Mouse (Mus musculus) myocyte (in vitro differentiated cells): Measurements from ENCODE around the gene Itpr2. TPM values are rescaled to one million over a fixed set of nuclear protein-coding genes. Genes with fewer than 3 reads are reported as not detected.

Experiments
- H3K27me3 ChIP-seq: one replicate; pipeline ENCODE4 v1.6.1; 2011; ENCODE audit not compliant: control insufficient read depth, insufficient read depth, insufficient read length
- H3K36me3 ChIP-seq: one replicate; pipeline ENCODE4 v1.6.1; 2011; ENCODE audit not compliant: control insufficient read depth, insufficient read depth
- H3K4me2 ChIP-seq: one replicate; pipeline ENCODE4 v1.6.1; 2011; ENCODE audit warnings: low read depth, control low read depth
- H3K4me3 ChIP-seq: one replicate; pipeline ENCODE4 v1.5.1; 2011; ENCODE audit warnings: mild to moderate bottlenecking, control low read depth, moderate library complexity
- H3K79me2 ChIP-seq: one replicate; pipeline ENCODE4 v1.6.1; 2011; ENCODE audit not compliant: control insufficient read depth, insufficient read depth
- H3ac ChIP-seq: one replicate; pipeline ENCODE4 v1.6.1; 2011; ENCODE audit not compliant: control insufficient read depth, insufficient read length
- CEBPB ChIP-seq: IDR thresholded peaks from 2 replicates; pipeline ENCODE4 v1.6.1; 2011; ENCODE audit warnings: mild to moderate bottlenecking, moderate library complexity; ENCODE audit not compliant: poor library complexity, insufficient read depth, severe bottlenecking
- E2F4 ChIP-seq: IDR thresholded peaks from one replicate; pipeline ENCODE4 v1.6.1; 2011; ENCODE audit warnings: mild to moderate bottlenecking, control low read depth, moderate library complexity; ENCODE audit not compliant: insufficient read depth
- MAX ChIP-seq: IDR thresholded peaks from one replicate; pipeline ENCODE4 v1.6.1; 2011; ENCODE audit warnings: low read depth, mild to moderate bottlenecking, control low read depth
- MYOD1 ChIP-seq, 3 experiments: IDR thresholded peaks; one replicate each; pipeline ENCODE4 v1.6.1; 2011; ENCODE audit warnings: control low read depth in 2 of 3, low read depth in 2 of 3, mild to moderate bottlenecking in 2 of 3, moderate library complexity in 1 of 3; ENCODE audit not compliant: insufficient read length in 2 of 3, control insufficient read depth in 1 of 3
- MYOG ChIP-seq, 3 experiments: IDR thresholded peaks; one replicate each; pipeline ENCODE4 v1.6.1; 2011; ENCODE audit warnings: control low read depth in 2 of 3, low read depth in 2 of 3, mild to moderate bottlenecking in 2 of 3; ENCODE audit not compliant: insufficient read length in 2 of 3, control insufficient read depth in 1 of 3, insufficient read depth in 1 of 3
- POLR2A ChIP-seq: IDR thresholded peaks from one replicate; pipeline ENCODE4 v1.6.1; 2011; ENCODE audit warnings: low read depth, mild to moderate bottlenecking, control low read depth, moderate library complexity; ENCODE audit not compliant: insufficient read length
- POLR2AphosphoS2 ChIP-seq: IDR thresholded peaks from one replicate; pipeline ENCODE4 v1.6.1; 2011; ENCODE audit warnings: low read depth, control low read depth; ENCODE audit not compliant: insufficient read length
- REST ChIP-seq: IDR thresholded peaks from one replicate; pipeline ENCODE4 v1.6.1; 2011; ENCODE audit warnings: mild to moderate bottlenecking, control low read depth, moderate library complexity; ENCODE audit not compliant: insufficient read depth, insufficient read length
- SRF ChIP-seq: IDR thresholded peaks from one replicate; pipeline ENCODE4 v1.6.1; 2011; ENCODE audit warnings: low read depth; ENCODE audit not compliant: control insufficient read depth, insufficient read length
- TCF12 ChIP-seq: IDR thresholded peaks from one replicate; pipeline ENCODE4 v1.6.1; 2011; ENCODE audit warnings: mild to moderate bottlenecking, control low read depth; ENCODE audit not compliant: poor library complexity, insufficient read depth, severe bottlenecking
- TCF3 ChIP-seq: IDR thresholded peaks from one replicate; pipeline ENCODE4 v1.6.1; 2011; ENCODE audit warnings: low read depth, control low read depth; ENCODE audit not compliant: insufficient read length
- USF1 ChIP-seq: IDR thresholded peaks from one replicate; pipeline ENCODE4 v1.6.1; 2011; ENCODE audit warnings: low read depth, mild to moderate bottlenecking, control low read depth, moderate library complexity
- polyA plus RNA-seq: library from polyadenylated mRNA; unstranded; fragments of >200 nt; fragmentation: generic; extraction: Trizol; gene quantifications from one replicate; pipeline ENCODE4 v1.2.1, GENCODE M21; 2012; ENCODE audit warnings: missing spikeins

The Itpr2 gene
- polyA plus RNA-seq, 1 experiment = 4.7 TPM

DNA sequence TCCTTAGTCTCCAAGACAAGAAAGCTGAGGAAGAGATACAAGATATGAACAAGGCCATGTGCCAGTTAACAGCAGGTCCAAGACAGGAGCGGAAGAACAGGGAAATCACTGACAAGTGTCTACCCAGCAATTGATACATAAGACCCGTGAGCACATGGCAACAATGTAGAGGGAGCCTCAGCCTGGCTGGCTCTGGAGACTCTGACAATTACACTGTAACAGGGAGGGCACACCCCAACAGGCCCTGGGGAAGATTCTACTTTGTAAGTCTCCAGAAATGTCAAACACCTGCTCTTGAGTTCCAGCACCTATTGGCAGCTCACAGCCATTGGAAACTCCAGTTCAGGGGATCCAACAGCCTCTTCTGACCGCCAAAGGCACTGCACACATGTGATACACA is 3.6 kb downstream of the Itpr2 start:
- H3K36me3 ChIP-seq = no peaks in the 10 kb centered on the region
- no peak for TF ChIP-seq MAX
- TF ChIP-seq POLR2A = no peak
- no peak for TF ChIP-seq REST
- TF ChIP-seq MYOD1 (IDR thresholded peaks at IDR 0.05; ENCODE audit: control insufficient read depth in 1 of 3, insufficient read length in 2 of 3, low read depth in 2 of 3) = no peak
- TF ChIP-seq CEBPB = no peak
- no peak for TF ChIP-seq POLR2AphosphoS2
- TF ChIP-seq TCF3 = no peak
- TF ChIP-seq E2F4 = no peak
- no peak for TF ChIP-seq MYOG (IDR thresholded peaks at IDR 0.05; ENCODE audit: control insufficient read depth in 1 of 3, insufficient read depth in 1 of 3, insufficient read length in 2 of 3, low read depth in 2 of 3)
- TF ChIP-seq USF1 = no peak
- no peak for TF ChIP-seq TCF12
- no peak for TF ChIP-seq SRF
- H3K27me3 ChIP-seq = no peaks in the 10 kb centered on the region
- H3K4me3 ChIP-seq = no peak overlapping the region
- no peak overlapping the region for H3K4me2 ChIP-seq
- peaks cover 5% of the 10 kb centered on the region for H3K79me2 ChIP-seq
- H3ac ChIP-seq = no peak overlapping the region

DNA sequence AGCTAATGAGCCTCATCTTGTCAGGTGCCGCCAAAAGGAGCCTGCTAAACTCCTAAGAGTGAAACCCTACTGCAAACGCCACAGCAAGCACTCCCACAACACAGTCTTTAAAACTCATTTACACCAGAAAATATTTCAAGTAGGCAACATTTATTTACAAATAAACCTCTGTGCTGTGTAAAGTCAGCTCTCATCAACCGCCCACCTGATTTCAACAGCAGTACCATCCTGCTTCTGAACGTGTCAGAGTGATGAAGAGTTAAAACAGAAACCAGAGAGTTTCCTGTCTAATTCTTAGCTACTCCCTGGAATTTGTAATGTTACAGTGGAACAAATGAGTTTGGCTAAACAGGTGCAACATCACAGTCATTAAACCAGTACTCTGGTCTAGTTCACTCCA is 4.2 kb downstream of the Itpr2 start:
- H3K36me3 ChIP-seq = no peaks in the 10 kb centered on the region
- no peak for TF ChIP-seq USF1
- no peak for TF ChIP-seq MAX
- no peak for TF ChIP-seq E2F4
- TF ChIP-seq REST = no peak
- TF ChIP-seq MYOD1 (IDR thresholded peaks at IDR 0.05; ENCODE audit: control insufficient read depth in 1 of 3, insufficient read length in 2 of 3, low read depth in 2 of 3) = no peak
- no peak for TF ChIP-seq POLR2AphosphoS2
- TF ChIP-seq SRF = no peak
- no peak for TF ChIP-seq TCF12
- no peak for TF ChIP-seq POLR2A
- TF ChIP-seq MYOG (IDR thresholded peaks at IDR 0.05; ENCODE audit: control insufficient read depth in 1 of 3, insufficient read depth in 1 of 3, insufficient read length in 2 of 3, low read depth in 2 of 3) = no peak
- TF ChIP-seq CEBPB = no peak
- TF ChIP-seq TCF3 = no peak
- no peak overlapping the region for H3K4me3 ChIP-seq
- H3K4me2 ChIP-seq = no peak overlapping the region
- H3ac ChIP-seq = no peak overlapping the region
- no peaks in the 10 kb centered on the region for H3K27me3 ChIP-seq
- peaks cover 5% of the 10 kb centered on the region for H3K79me2 ChIP-seq

DNA sequence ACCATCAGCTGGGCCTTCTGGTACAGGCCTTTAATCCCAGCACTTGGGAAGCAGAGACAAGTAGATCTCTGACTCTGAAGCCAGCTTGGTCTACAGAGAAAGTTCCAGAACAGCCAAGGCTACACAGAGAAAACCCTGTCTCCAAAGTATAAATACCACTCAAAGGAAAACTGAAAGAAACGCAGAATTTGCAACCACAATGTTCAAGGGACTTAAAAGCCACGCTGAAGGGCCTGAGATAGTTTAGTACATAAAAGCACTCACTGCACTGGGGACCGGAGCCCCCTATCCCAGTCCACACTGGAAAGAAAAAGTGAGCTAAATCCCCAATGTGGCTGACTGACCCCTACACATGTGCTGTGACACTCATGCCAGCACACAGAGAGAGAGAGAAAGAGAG is 4.6 kb downstream of the Itpr2 start:
- no peak overlapping the region for H3K4me2 ChIP-seq
- no peaks in the 10 kb centered on the region for H3K27me3 ChIP-seq
- H3K79me2 ChIP-seq = peaks cover 5% of the 10 kb centered on the region
- no peaks in the 10 kb centered on the region for H3K36me3 ChIP-seq
- H3K4me3 ChIP-seq = no peak overlapping the region
- TF ChIP-seq CEBPB = no peak
- no peak for TF ChIP-seq REST
- TF ChIP-seq MYOG (IDR thresholded peaks at IDR 0.05; ENCODE audit: control insufficient read depth in 1 of 3, insufficient read depth in 1 of 3, insufficient read length in 2 of 3, low read depth in 2 of 3) = no peak
- TF ChIP-seq TCF3 = no peak
- TF ChIP-seq MAX = no peak
- no peak for TF ChIP-seq TCF12
- TF ChIP-seq POLR2AphosphoS2 = no peak
- TF ChIP-seq USF1 = no peak
- no peak for TF ChIP-seq MYOD1 (IDR thresholded peaks at IDR 0.05; ENCODE audit: control insufficient read depth in 1 of 3, insufficient read length in 2 of 3, low read depth in 2 of 3)
- TF ChIP-seq E2F4 = no peak
- no peak for TF ChIP-seq SRF
- no peak for TF ChIP-seq POLR2A
- H3ac ChIP-seq = no peak overlapping the region

DNA sequence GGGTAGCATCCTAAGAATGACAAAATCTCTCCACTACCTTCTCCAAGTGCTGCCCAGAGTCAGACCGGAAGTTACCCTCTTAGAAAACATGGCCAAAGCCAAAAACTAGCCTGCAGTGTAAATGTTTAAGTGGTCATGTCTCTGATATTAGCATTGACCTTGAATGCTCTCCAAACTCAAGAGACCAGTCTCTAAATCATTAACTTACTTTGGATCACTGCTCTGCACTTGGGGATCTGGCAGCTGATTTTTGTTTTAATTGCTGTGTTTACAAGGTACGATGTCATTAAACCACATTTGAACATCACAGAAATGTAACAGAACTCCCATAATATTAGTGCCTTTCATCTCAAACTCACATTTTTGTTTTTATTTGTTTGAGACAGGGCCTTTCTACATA is 10.3 kb downstream of the Itpr2 start:
- H3K4me3 ChIP-seq = no peak overlapping the region
- no peak for TF ChIP-seq MAX
- TF ChIP-seq TCF12 = no peak
- no peak for TF ChIP-seq CEBPB
- TF ChIP-seq MYOG (IDR thresholded peaks at IDR 0.05; ENCODE audit: control insufficient read depth in 1 of 3, insufficient read depth in 1 of 3, insufficient read length in 2 of 3, low read depth in 2 of 3) = no peak
- TF ChIP-seq SRF = no peak
- TF ChIP-seq REST = no peak
- no peak for TF ChIP-seq POLR2A
- TF ChIP-seq POLR2AphosphoS2 = no peak
- TF ChIP-seq E2F4 = no peak
- no peaks in the 10 kb centered on the region for H3K79me2 ChIP-seq
- no peaks in the 10 kb centered on the region for H3K36me3 ChIP-seq
- H3ac ChIP-seq = no peak overlapping the region
- H3K4me2 ChIP-seq = no peak overlapping the region
- H3K27me3 ChIP-seq = no peaks in the 10 kb centered on the region

DNA sequence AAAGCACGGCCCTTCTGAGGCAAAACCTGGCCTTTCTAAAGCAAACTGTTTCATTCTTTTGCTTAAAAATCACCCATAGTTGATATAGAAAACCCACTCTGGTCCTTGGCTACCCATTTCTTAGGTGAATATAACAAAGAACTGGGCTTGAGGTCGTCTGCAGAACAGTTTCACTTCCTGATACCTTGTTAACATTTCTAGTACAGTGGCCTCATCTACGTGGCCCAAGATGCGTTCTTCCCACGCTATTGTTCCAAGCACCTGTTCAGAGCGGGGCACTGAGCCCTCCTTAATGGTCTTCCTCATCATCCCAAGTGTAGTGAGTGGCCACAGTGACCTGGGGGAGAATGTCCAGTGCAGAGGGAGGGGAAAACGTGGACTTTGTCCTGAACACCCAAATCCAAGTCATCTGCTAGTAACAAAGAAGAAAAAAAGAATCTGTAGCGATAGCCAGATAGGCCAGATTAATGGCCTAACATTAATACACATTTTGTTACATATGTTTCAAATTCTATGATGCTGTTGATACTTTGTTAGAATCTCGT is 11.5 kb downstream of the Itpr2 start:
- H3K79me2 ChIP-seq = no peaks in the 10 kb centered on the region
- no peaks in the 10 kb centered on the region for H3K27me3 ChIP-seq
- TF ChIP-seq SRF (no peak), MAX (no peak), POLR2AphosphoS2 (no peak), CEBPB (no peak), POLR2A (no peak), USF1 (no peak), TCF12 (no peak), TCF3 (no peak), REST (no peak), E2F4 (no peak), MYOG (IDR thresholded peaks at IDR 0.05; ENCODE audit: control insufficient read depth in 1 of 3, insufficient read depth in 1 of 3, insufficient read length in 2 of 3, low read depth in 2 of 3) (no peak)
- H3ac ChIP-seq = no peak overlapping the region
- no peak overlapping the region for H3K4me2 ChIP-seq
- H3K36me3 ChIP-seq = no peaks in the 10 kb centered on the region
- H3K4me3 ChIP-seq = no peak overlapping the region
